Mouse (Mus musculus) kidney, postnatal 0 days (tissue): Measurements from ENCODE around the gene Trappc4. TPM values are rescaled to one million over a fixed set of nuclear protein-coding genes. Genes with fewer than 3 reads are reported as not detected.
"Not testable (repeated sequence)": the region's sequence is repeated elsewhere in the genome, so short reads cannot be mapped to it uniquely, and the experiment has no call there.

Source experiments
- ATAC-seq: fragments of 200-750 bp; cut with Nextera tagmentation; replicated peaks from 2 replicates; pipeline ENCODE4 v1.8.0; 2017; ENCODE audit warnings: low read depth, moderate number of reproducible peaks, moderate TSS enrichment, moderate library complexity; ENCODE audit not compliant: low FRiP score
- DNase-seq: peaks from one replicate; pipeline ENCODE4 v3.0.0-alpha.2; 2016; ENCODE audit warnings: low spot score
- H3K27ac ChIP-seq: fragments of 300-500 bp; sonication (generic); 2 replicates; pipeline ENCODE4 v1.5.1; 2014; ENCODE audit warnings: mild to moderate bottlenecking
- H3K27me3 ChIP-seq: fragments of 300-500 bp; sonication (generic); 2 replicates; pipeline ENCODE4 v1.6.1; 2014; ENCODE audit warnings: low read length, mixed read lengths; ENCODE audit not compliant: insufficient read depth
- H3K36me3 ChIP-seq: fragments of 300-500 bp; sonication (generic); 2 replicates; pipeline ENCODE4 v1.6.1; 2014; ENCODE audit warnings: low read length, mixed read lengths; ENCODE audit not compliant: insufficient read depth
- H3K4me1 ChIP-seq: fragments of 300-500 bp; sonication (generic); replicated peaks from 2 replicates; pipeline ENCODE4 v1.6.1; 2014; ENCODE audit warnings: antibody characterized with exemption, low read length, mixed read lengths; ENCODE audit not compliant: insufficient read depth
- H3K4me2 ChIP-seq: fragments of 300-500 bp; sonication (generic); 2 replicates; pipeline ENCODE4 v1.6.1; 2014; ENCODE audit warnings: mild to moderate bottlenecking, low read length, moderate library complexity, mixed read lengths
- H3K4me3 ChIP-seq: fragments of 300-500 bp; sonication (generic); replicated peaks from 2 replicates; pipeline ENCODE4 v1.5.1; 2014; ENCODE audit warnings: low read depth, low read length
- H3K9ac ChIP-seq: fragments of 300-500 bp; sonication (generic); 2 replicates; pipeline ENCODE4 v1.6.1; 2014; ENCODE audit warnings: low read depth, low read length
- H3K9me3 ChIP-seq: fragments of 300-500 bp; sonication (generic); replicated peaks from 2 replicates; pipeline ENCODE4 v1.6.1; 2016; ENCODE audit warnings: low read length, inconsistent platforms, mixed read lengths
- CTCF ChIP-seq: IDR thresholded peaks from 2 replicates; pipeline ENCODE4 v1.5.1; 2016; ENCODE audit warnings: antibody characterized with exemption, low read depth, mild to moderate bottlenecking, moderate library complexity
- WGBS: fragments of 180-500 bp; shearing (Covaris S2); extraction: QIAGEN DNeasy Blood & Tissue Kit; methylation state at CpG from one replicate; pipeline ENCODE4 v1.1.7; 2014; 5-methylcytosine and 5-hydroxymethylcytosine counted together
- microRNA-seq: library from miRNA; unstranded; fragments of <30 nt; microRNA quantifications from one replicate; pipeline ENCODE4, GENCODE M21; 2016
- polyA plus RNA-seq: library from polyadenylated mRNA; unstranded; fragments of >200 nt; fragmentation: Nextera tagmentation; extraction: Ambion mirVana; gene quantifications from 2 replicates; pipeline ENCODE4 v1.2.1, GENCODE M21; 2015

Gene Trappc4
- polyA plus RNA-seq, 1 experiment from 2014 or later = 135 TPM

DNA sequence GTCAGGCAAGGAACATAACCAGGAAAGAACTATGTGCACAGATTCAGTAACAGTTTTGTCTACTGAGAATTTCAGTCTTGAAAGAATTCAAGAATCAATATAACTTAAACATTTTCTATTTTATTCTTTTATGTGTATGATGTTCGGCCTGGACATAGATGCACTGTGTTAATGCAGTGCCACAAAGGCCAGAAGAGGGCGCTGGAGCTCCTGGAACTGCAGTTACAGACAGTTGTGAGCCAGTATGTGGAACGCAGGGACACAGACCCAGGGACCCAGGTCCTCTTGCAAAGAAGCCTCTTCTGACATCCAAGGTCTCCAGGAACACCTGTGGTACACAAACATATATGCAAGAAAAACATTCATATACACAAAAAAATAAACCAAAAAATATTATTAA is 42.9 kb downstream of the Trappc4 start:
- H3K9me3 ChIP-seq = no peaks in the 10 kb centered on the region
- no peak overlapping the region for H3K4me3 ChIP-seq
- no peak overlapping the region for H3K9ac ChIP-seq
- H3K36me3 ChIP-seq = no peaks in the 10 kb centered on the region
- no peak overlapping the region for H3K4me2 ChIP-seq
- 70% methylated on average over 3 of the region's 3 CpGs for WGBS
- 0 out of 2 replicates have a peak, but pooled peaks cover 7% of the 10 kb centered on the region for H3K4me1 ChIP-seq
- H3K27me3 ChIP-seq = no peaks in the 10 kb centered on the region
- no peak overlapping the region for H3K27ac ChIP-seq
- peak; percentile 49 for TF ChIP-seq CTCF
- ATAC-seq = no peak
- DNase-seq = no peak

DNA sequence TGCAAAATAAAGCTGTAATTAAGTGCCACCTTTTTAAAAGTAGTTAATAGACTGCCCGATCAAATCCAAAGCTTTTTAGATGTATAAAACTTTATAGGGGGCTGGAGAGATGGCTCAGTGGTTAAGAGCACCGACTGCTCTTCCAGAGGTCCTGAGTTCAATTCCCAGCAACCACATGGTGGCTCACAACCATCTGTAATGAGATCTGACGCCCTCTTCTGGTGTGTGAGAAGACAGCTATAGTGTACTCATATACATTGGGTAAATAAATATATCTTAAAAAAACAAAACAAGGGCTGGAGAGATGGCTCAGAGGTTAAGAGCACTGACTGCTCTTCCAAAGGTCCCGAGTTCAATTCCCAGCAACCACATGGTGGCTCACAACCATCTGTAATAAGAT is 45.5 kb downstream of the Trappc4 start:
- H3K9me3 ChIP-seq = not testable (repeated sequence)

DNA sequence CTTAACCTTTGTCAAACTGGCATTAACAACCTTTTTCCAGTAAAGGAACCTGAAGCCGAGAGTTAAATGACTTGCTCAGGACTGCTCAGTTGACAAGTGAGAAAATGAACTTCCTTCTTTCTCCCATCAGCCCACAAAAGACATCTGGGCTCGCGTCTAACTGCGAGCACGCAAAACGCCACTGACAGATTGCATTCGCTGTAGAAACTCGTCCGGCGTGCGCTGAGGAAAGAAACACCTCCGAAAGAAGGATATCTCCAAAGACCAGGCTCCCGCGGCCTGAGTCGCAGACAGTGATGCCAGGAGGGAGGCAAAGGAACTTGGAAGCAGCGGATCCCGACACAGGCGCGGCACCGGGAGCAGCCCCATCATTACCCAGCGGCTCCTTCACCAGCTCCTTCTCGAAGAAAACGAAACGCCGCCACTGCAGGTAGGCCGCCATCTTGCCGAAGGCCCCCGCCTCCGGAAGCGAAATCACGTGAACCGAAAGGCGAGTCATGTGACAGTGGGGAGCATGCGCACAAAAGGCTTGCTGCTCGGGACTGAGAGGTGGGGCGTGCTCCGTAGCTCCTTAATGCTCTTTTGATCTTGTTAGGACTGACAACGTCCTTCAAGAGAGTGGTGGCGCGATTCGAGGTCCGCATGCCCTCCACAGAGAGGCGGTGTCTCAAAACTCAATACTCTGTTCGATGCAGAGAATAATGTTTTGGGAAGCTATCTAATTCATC is 46.0 kb downstream of the Trappc4 start, which contains the start of gene Vps11:
TSS of gene Vps11 (minus strand) at position 481 of the 728 bp plus-strand sequence.
- peak; percentile 91 for ATAC-seq
- H3K27ac ChIP-seq = peak within 1 kb of the TSS; percentile 76
- peak within 1 kb of the TSS; percentile 80 for H3K9ac ChIP-seq
- under 1% methylated on average over 44 of the region's 44 CpGs for WGBS
- H3K9me3 ChIP-seq = no peaks in the 10 kb centered on the region
- TF ChIP-seq CTCF = no peak; the same call in 1 of the 2 replicates
- peaks cover 20% of the 10 kb centered on the region for H3K36me3 ChIP-seq
- H3K4me1 ChIP-seq = 0 out of 2 replicates have a peak, but pooled peaks cover 7% of the 10 kb centered on the region
- no peaks in the 10 kb centered on the region for H3K27me3 ChIP-seq
- peak within 1 kb of the TSS; percentile 92 for H3K4me3 ChIP-seq
- DNase-seq = peak; percentile 99
- H3K4me2 ChIP-seq = peak within 1 kb of the TSS; percentile 90

More for the DNA sequence above, 45.5 kb downstream of the Trappc4 start:
- peak overlapping the region; percentile 92 for H3K4me3 ChIP-seq
- ATAC-seq, H3K9ac ChIP-seq, H3K27me3 ChIP-seq, DNase-seq, H3K4me1 ChIP-seq: not testable (repeated sequence)
- peaks cover 14% of the 10 kb centered on the region for H3K36me3 ChIP-seq
- 45% methylated on average over 4 of the region's 4 CpGs for WGBS
- peak overlapping the region; percentile 76; the same call in 1 of the 2 replicates for H3K27ac ChIP-seq
- H3K4me2 ChIP-seq = peak overlapping the region; percentile 90

DNA sequence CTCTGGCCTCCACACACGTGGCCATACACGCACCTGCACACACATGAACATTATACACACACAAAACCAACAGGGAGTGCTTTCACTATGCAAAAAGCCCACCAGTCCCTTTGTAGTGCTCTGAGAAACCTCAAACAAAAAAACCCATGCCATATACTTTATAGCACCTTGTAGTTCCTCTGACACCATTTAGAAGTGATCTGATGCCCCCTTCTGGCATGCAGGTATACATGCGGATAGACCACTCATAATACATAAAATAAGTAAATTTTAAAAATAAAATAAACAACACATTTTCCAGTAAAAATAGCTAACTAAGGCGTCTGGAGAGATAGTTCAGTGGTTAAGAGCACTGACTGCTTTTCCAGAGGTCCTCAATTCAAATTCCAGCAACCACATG is 50.2 kb downstream of the Trappc4 start:
- Histone ChIP-seq H3K36me3 (peaks cover 53% of the 10 kb centered on the region), H3K27me3 (no peaks in the 10 kb centered on the region), H3K4me1 (0 out of 2 replicates have a peak, but pooled peaks cover 7% of the 10 kb centered on the region), H3K27ac (no peak overlapping the region), H3K4me2 (no peak overlapping the region), H3K4me3 (no peak overlapping the region), H3K9me3 (no peaks in the 10 kb centered on the region), H3K9ac (no peak overlapping the region)
- no peak for ATAC-seq
- peak; percentile 65 for DNase-seq
- 77% methylated on average over 4 of the region's 4 CpGs for WGBS
- TF ChIP-seq CTCF = peak; percentile 67

Small RNA genes within 50 kb of the gene (microRNA-seq; reads per million reads assigned to microRNA genes)
- 1.4 reads per million for gene Mir7085

Other genes with a start within 250 kb of the Trappc4 start
- gene Cbl, start 173.6 kb downstream of the Trappc4 start, polyA plus RNA-seq = 9.9 and 10.4 TPM in 2 replicates
- not detected in 2 replicates for gene Ccdc153, start 166.9 kb downstream of the Trappc4 start, polyA plus RNA-seq
- 16.0 and 16.7 TPM in 2 replicates for gene Pdzd3, start 156.1 kb downstream of the Trappc4 start, polyA plus RNA-seq
- 6.8 and 7.2 TPM in 2 replicates for gene Nlrx1, start 139.0 kb downstream of the Trappc4 start, polyA plus RNA-seq
- gene Abcg4, start 119.0 kb downstream of the Trappc4 start, polyA plus RNA-seq = 1.0 and 1.6 TPM in 2 replicates
- 14.9 and 18.5 TPM in 2 replicates for gene Hinfp, start 101.9 kb downstream of the Trappc4 start, polyA plus RNA-seq
- gene C2cd2l, start 87.3 kb downstream of the Trappc4 start, polyA plus RNA-seq = 11.6 and 13.0 TPM in 2 replicates
- gene Dpagt1, start 81.6 kb downstream of the Trappc4 start, polyA plus RNA-seq = 32.2 and 33.6 TPM in 2 replicates
- gene H2afx, start 72.9 kb downstream of the Trappc4 start, polyA plus RNA-seq = 186 and 205 TPM in 2 replicates
- 88.2 and 95.8 TPM in 2 replicates for gene Hmbs, start 63.4 kb downstream of the Trappc4 start, polyA plus RNA-seq
- gene Vps11, start 45.9 kb downstream of the Trappc4 start, polyA plus RNA-seq = 30.3 and 31.1 TPM in 2 replicates
- gene Hyou1, start 28.1 kb downstream of the Trappc4 start, polyA plus RNA-seq = 22.1 and 25.8 TPM in 2 replicates
- gene Slc37a4, start 10.7 kb downstream of the Trappc4 start, polyA plus RNA-seq = 88.7 and 101 TPM in 2 replicates
- gene Rps25, start 461 bp downstream of the Trappc4 start, polyA plus RNA-seq = 2,620 and 2,934 TPM in 2 replicates
- 25.5 and 29.2 TPM in 2 replicates for gene Ccdc84, start 11.0 kb upstream of the Trappc4 start, polyA plus RNA-seq
- gene Foxr1, start 33.5 kb upstream of the Trappc4 start, polyA plus RNA-seq = not detected in 2 replicates
- 19.9 and 27.8 TPM in 2 replicates for gene Upk2, start 47.4 kb upstream of the Trappc4 start, polyA plus RNA-seq
- 8.7 and 9.1 TPM in 2 replicates for gene Bcl9l, start 75.2 kb upstream of the Trappc4 start, polyA plus RNA-seq
- 0.05 TPM in 1 of 2 replicates, not detected in the other for gene Cxcr5, start 154.3 kb upstream of the Trappc4 start, polyA plus RNA-seq
- gene Ddx6, start 197.3 kb upstream of the Trappc4 start, polyA plus RNA-seq = 13.8 and 14.9 TPM in 2 replicates